Mouse (Mus musculus): Measurements from ENCODE around the gene Shisal2a. TPM values are rescaled to one million over a fixed set of nuclear protein-coding genes. Genes with fewer than 3 reads are reported as not detected.

Shisal2a gene
- polyA plus RNA-seq, 1 experiment from 2014 or later: 0.50 TPM

GRCm38 (mm10) chr4:108364111-108364476, 19.1 kb downstream of the Shisal2a start:
- no peak for ATAC-seq

DNA sequence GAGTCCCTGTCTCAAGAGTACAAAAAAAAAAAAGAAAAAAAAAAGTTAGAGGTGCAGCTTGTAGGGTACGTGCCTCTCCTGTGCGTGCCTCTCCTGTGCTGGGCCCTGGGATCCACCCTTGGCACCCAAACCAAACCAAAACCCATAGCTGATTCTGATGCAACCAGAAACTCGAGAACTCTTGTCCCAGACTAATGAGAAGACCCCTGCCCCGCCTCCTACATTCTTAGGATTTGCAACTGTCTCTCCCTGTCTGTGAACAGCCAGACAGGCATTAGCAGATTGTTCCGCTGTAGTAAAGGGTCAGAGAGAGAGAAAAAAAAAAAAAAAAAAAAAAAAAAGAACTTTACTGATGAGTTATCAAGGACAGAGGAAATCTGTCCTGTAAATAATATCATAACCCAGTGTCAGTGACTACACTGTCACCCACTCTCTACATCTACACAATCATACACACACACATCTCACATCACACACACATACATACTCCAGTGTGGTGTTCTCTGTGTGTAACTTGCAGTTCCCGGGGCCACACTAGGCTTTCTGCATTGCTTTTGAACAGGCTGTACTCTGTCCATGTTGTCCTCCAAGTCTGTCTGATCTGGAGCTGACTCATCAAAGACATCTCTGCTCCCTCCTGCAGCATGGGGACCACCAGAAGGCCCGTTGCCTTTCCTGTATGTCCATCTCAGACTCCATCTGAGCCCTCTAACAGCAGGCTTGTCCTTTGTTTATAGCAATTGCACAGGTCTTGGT, 19.6 kb downstream of the Shisal2a start:
- Histone ChIP-seq H3K4me3 (ENCODE audit: low read depth, low read length) (no peak overlapping the region), H3K27ac (ENCODE audit: low read depth, low read length) (no peak overlapping the region), H3K27me3 (replicated peaks; ENCODE audit: control insufficient read depth, insufficient read depth, low read length) (no peaks in the 10 kb centered on the region), H3K36me3 (ENCODE audit: control insufficient read depth, insufficient read depth) (no peaks in the 10 kb centered on the region), H3K9ac (ENCODE audit: low read depth, low read length) (no peak overlapping the region), H3K4me1 (replicated peaks; ENCODE audit: control insufficient read depth, insufficient read depth, low read length) (0 out of 2 replicates have a peak, but pooled peaks cover 2% of the 10 kb centered on the region), H3K4me2 (replicated peaks; ENCODE audit: low read depth) (peak overlapping the region; percentile 48), H3K9me3 (ENCODE audit: control insufficient read depth) (no peaks in the 10 kb centered on the region)
- no peak for TF ChIP-seq CTCF (IDR thresholded peaks at IDR 0.05; ENCODE audit: low read depth)
- 28% methylated on average over 7 of the region's 7 CpGs for WGBS
- ATAC-seq: no peak

More at GRCm38 (mm10) chr4:108364111-108364476, 19.1 kb downstream of the Shisal2a start:
- Histone ChIP-seq H3K4me3 (ENCODE audit: low read depth, low read length) (no peak overlapping the region), H3K27ac (ENCODE audit: low read depth, low read length) (no peak overlapping the region), H3K4me2 (replicated peaks; ENCODE audit: low read depth) (no peak overlapping the region), H3K4me1 (replicated peaks; ENCODE audit: control insufficient read depth, insufficient read depth, low read length) (0 out of 2 replicates have a peak, but pooled peaks cover 2% of the 10 kb centered on the region), H3K27me3 (replicated peaks; ENCODE audit: control insufficient read depth, insufficient read depth, low read length) (no peaks in the 10 kb centered on the region), H3K9ac (ENCODE audit: low read depth, low read length) (no peak overlapping the region), H3K36me3 (ENCODE audit: control insufficient read depth, insufficient read depth) (no peaks in the 10 kb centered on the region), H3K9me3 (ENCODE audit: control insufficient read depth) (no peaks in the 10 kb centered on the region)
- WGBS: 40% methylated on average over 5 of the region's 5 CpGs
- TF ChIP-seq CTCF (IDR thresholded peaks at IDR 0.05; ENCODE audit: low read depth): no peak

- no peaks in the 10 kb centered on the region for H3K36me3 ChIP-seq (ENCODE audit: control insufficient read depth, insufficient read depth)
- H3K9ac ChIP-seq (ENCODE audit: low read depth, low read length): no peak overlapping the region
- 10% methylated on average over 18 of the region's 18 CpGs for WGBS
- H3K4me1 ChIP-seq (replicated peaks; ENCODE audit: control insufficient read depth, insufficient read depth, low read length): 0 out of 2 replicates have a peak, but pooled peaks cover 2% of the 10 kb centered on the region
- TF ChIP-seq CTCF (IDR thresholded peaks at IDR 0.05; ENCODE audit: low read depth): no peak
- no peak overlapping the region for H3K27ac ChIP-seq (ENCODE audit: low read depth, low read length)
- no peaks in the 10 kb centered on the region for H3K27me3 ChIP-seq (replicated peaks; ENCODE audit: control insufficient read depth, insufficient read depth, low read length)
- H3K4me3 ChIP-seq (ENCODE audit: low read depth, low read length): no peak overlapping the region
- H3K4me2 ChIP-seq (replicated peaks; ENCODE audit: low read depth): peak overlapping the region; percentile 48
- peak; percentile 88 for ATAC-seq
- no peaks in the 10 kb centered on the region for H3K9me3 ChIP-seq (ENCODE audit: control insufficient read depth)
These were observed 20.6 kb downstream of the Shisal2a start for GRCm38 (mm10) chr4:108362321-108363261.

- no peak for ATAC-seq
- Histone ChIP-seq H3K4me3 (ENCODE audit: low read depth, low read length) (peak overlapping the region; percentile 18), H3K9me3 (ENCODE audit: control insufficient read depth) (no peaks in the 10 kb centered on the region), H3K36me3 (ENCODE audit: control insufficient read depth, insufficient read depth) (no peaks in the 10 kb centered on the region), H3K27ac (ENCODE audit: low read depth, low read length) (no peak overlapping the region), H3K4me2 (replicated peaks; ENCODE audit: low read depth) (peak overlapping the region; percentile 56), H3K9ac (ENCODE audit: low read depth, low read length) (no peak overlapping the region), H3K4me1 (replicated peaks; ENCODE audit: control insufficient read depth, insufficient read depth, low read length) (0 out of 2 replicates have a peak, but pooled peaks cover 2% of the 10 kb centered on the region), H3K27me3 (replicated peaks; ENCODE audit: control insufficient read depth, insufficient read depth, low read length) (no peaks in the 10 kb centered on the region)
- 21% methylated on average over 28 of the region's 28 CpGs for WGBS
- peak; percentile 22; the same call in 1 of the 2 replicates for TF ChIP-seq CTCF (IDR thresholded peaks at IDR 0.05; ENCODE audit: low read depth)
These were observed 22.8 kb downstream of the Shisal2a start for GRCm38 (mm10) chr4:108360136-108361055.

- Histone ChIP-seq H3K36me3 (ENCODE audit: control insufficient read depth, insufficient read depth) (no peaks in the 10 kb centered on the region), H3K4me1 (replicated peaks; ENCODE audit: control insufficient read depth, insufficient read depth, low read length) (0 out of 2 replicates have a peak, but pooled peaks cover 2% of the 10 kb centered on the region), H3K9ac (ENCODE audit: low read depth, low read length) (no peak overlapping the region), H3K4me3 (ENCODE audit: low read depth, low read length) (no peak overlapping the region), H3K9me3 (ENCODE audit: control insufficient read depth) (no peaks in the 10 kb centered on the region), H3K4me2 (replicated peaks; ENCODE audit: low read depth) (no peak overlapping the region), H3K27ac (ENCODE audit: low read depth, low read length) (no peak overlapping the region), H3K27me3 (replicated peaks; ENCODE audit: control insufficient read depth, insufficient read depth, low read length) (no peaks in the 10 kb centered on the region)
- TF ChIP-seq CTCF (IDR thresholded peaks at IDR 0.05; ENCODE audit: low read depth): no peak
- ATAC-seq: no peak
- WGBS: 65% methylated on average over 4 of the region's 4 CpGs
These were observed 24.7 kb downstream of the Shisal2a start for GRCm38 (mm10) chr4:108358498-108358897.

All from intestine, postnatal 0 days (tissue).